Mouse (Mus musculus): ENCODE data around the gene Cnnm2. TPM values are rescaled to one million over a fixed set of nuclear protein-coding genes. Genes with fewer than 3 reads are reported as not detected.

Cnnm2 gene
- polyA plus RNA-seq, 1 experiment: not detected

DNA sequence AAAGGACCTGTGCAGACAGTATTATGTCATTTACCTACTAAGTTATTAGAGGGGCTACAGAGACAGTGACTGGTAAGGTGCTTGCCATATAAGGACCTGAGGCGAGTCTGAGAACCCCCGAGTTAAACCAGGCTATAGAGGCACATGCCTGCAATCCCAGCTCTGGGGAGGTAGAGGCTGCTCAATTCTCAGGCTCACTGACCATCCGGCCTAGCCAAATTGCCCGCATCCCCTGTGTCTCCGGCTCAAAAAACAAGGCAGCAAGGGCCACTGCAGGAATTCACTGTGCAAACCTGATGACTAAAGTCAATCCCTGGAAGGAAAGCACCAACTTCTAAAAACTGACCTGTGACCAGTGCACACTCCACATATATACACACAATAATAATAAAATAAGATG, 142.0 kb downstream of the Cnnm2 start:
- Histone ChIP-seq H3K4me3 (ENCODE audit: insufficient read depth, low read depth, low read length) (no peak overlapping the region), H3K27ac (ENCODE audit: insufficient read depth, low read depth, low read length) (no peak overlapping the region), H3K4me1 (ENCODE audit: control insufficient read depth, insufficient read depth, low read length) (peaks cover 10% of the 10 kb centered on the region; the same call in 1 of the 2 replicates)
- TF ChIP-seq POLR2A (IDR thresholded peaks at IDR 0.05; ENCODE audit: insufficient read depth, low read depth, low read length) (no peak), CTCF (IDR thresholded peaks at IDR 0.05; ENCODE audit: insufficient read depth, low read depth, low read length) (no peak)
- WGBS: 92% methylated on average over 5 of the region's 5 CpGs

DNA sequence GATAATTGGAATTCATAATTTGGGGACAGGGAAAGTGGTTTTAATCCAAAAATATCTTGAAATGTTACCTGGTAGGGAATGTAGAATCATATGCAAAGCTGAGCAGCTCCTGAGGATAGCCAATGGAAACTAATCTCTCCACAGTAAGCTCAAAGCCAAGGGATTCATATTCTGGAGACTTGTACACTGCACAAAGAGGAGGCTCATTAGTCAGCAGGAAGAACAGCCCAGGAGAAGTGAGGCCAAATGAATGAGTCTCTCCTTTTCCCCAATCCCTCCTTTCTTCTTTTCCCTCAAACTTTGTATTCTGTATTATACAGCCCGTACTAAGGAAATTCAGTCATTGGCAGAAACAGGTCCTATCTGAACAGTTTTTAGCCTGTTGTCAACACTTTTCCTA, 143.5 kb downstream of the Cnnm2 start:
- H3K4me1 ChIP-seq (ENCODE audit: control insufficient read depth, insufficient read depth, low read length): peaks cover 5% of the 10 kb centered on the region; the same call in 1 of the 2 replicates
- WGBS: 62% methylated on average over 1 of the region's 1 CpGs
- no peak overlapping the region for H3K4me3 ChIP-seq (ENCODE audit: insufficient read depth, low read depth, low read length)
- TF ChIP-seq CTCF (IDR thresholded peaks at IDR 0.05; ENCODE audit: insufficient read depth, low read depth, low read length) (no peak), POLR2A (IDR thresholded peaks at IDR 0.05; ENCODE audit: insufficient read depth, low read depth, low read length) (no peak)
- no peak overlapping the region for H3K27ac ChIP-seq (ENCODE audit: insufficient read depth, low read depth, low read length)

GRCm38 (mm10) chr19:46905383-46905782, 144.0 kb downstream of the Cnnm2 start:
- no peak for TF ChIP-seq POLR2A (IDR thresholded peaks at IDR 0.05; ENCODE audit: insufficient read depth, low read depth, low read length)
- no peak for TF ChIP-seq CTCF (IDR thresholded peaks at IDR 0.05; ENCODE audit: insufficient read depth, low read depth, low read length)
- no peak overlapping the region for H3K27ac ChIP-seq (ENCODE audit: insufficient read depth, low read depth, low read length)

DNA sequence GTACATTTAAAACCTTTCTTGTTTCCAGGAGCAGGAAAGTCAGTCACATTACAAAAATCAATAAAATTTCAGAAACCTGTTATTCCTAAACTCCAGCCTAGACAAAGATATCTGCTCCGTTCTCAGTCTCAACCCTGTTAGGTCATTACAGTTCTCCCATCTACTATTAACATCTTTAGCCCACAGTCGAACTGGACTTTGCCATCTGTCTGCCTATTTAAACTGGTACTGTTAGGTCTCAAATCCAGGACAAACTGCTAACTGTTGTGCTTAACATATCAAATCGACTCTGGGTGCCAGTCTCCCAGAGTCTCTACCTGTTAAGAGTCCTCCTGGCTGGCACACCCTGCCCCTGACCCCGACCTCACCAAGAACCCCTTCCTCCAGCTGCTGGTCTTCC, 144.6 kb downstream of the Cnnm2 start:
- peaks cover 7% of the 10 kb centered on the region for H3K4me1 ChIP-seq (ENCODE audit: control insufficient read depth, insufficient read depth, low read length)
- TF ChIP-seq CTCF (IDR thresholded peaks at IDR 0.05; ENCODE audit: insufficient read depth, low read depth, low read length): no peak
- TF ChIP-seq POLR2A (IDR thresholded peaks at IDR 0.05; ENCODE audit: insufficient read depth, low read depth, low read length): no peak
- 87% methylated on average over 4 of the region's 4 CpGs for WGBS
- no peak overlapping the region for H3K27ac ChIP-seq (ENCODE audit: insufficient read depth, low read depth, low read length)
- no peak overlapping the region for H3K4me3 ChIP-seq (ENCODE audit: insufficient read depth, low read depth, low read length)

More at GRCm38 (mm10) chr19:46905383-46905782, 144.0 kb downstream of the Cnnm2 start:
- no peak overlapping the region for H3K4me3 ChIP-seq (ENCODE audit: insufficient read depth, low read depth, low read length)
- H3K4me1 ChIP-seq (ENCODE audit: control insufficient read depth, insufficient read depth, low read length): peaks cover 5% of the 10 kb centered on the region; the same call in 1 of the 2 replicates

GRCm38 (mm10) chr19:46908207-46908606, 146.8 kb downstream of the Cnnm2 start:
- Histone ChIP-seq H3K4me1 (ENCODE audit: control insufficient read depth, insufficient read depth, low read length) (peaks cover 7% of the 10 kb centered on the region), H3K27ac (ENCODE audit: insufficient read depth, low read depth, low read length) (peak overlapping the region; percentile 69), H3K4me3 (ENCODE audit: insufficient read depth, low read depth, low read length) (no peak overlapping the region)
- TF ChIP-seq POLR2A (IDR thresholded peaks at IDR 0.05; ENCODE audit: insufficient read depth, low read depth, low read length) (no peak), CTCF (IDR thresholded peaks at IDR 0.05; ENCODE audit: insufficient read depth, low read depth, low read length) (no peak)
- WGBS: 62% methylated on average over 5 of the region's 5 CpGs

GRCm38 (mm10) chr19:46908977-46909376, 147.6 kb downstream of the Cnnm2 start:
- H3K4me3 ChIP-seq (ENCODE audit: insufficient read depth, low read depth, low read length): no peak overlapping the region
- TF ChIP-seq CTCF (IDR thresholded peaks at IDR 0.05; ENCODE audit: insufficient read depth, low read depth, low read length): no peak
- no peak for TF ChIP-seq POLR2A (IDR thresholded peaks at IDR 0.05; ENCODE audit: insufficient read depth, low read depth, low read length)
- peak overlapping the region; percentile 74 for H3K27ac ChIP-seq (ENCODE audit: insufficient read depth, low read depth, low read length)
- peaks cover 5% of the 10 kb centered on the region for H3K4me1 ChIP-seq (ENCODE audit: control insufficient read depth, insufficient read depth, low read length)
- WGBS: 14% methylated on average over 4 of the region's 4 CpGs

DNA sequence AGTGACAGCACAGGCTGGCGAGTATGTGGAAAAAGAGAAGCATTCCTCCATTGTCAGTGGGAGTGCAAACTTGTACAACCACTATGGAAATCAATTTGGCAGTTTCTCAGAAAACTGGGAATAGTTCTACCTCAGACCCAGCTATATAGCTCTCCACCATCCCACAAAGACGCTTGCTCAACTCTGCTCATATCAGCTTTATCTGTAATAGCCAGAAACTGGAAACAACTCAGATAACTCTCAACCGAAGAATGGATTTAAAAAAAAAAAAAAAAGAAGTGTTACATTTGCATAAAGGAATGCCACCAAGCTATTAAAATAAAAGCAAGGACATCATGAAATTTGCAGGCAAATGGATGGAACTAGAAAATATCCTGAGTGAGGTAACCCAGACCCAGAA, 150.1 kb downstream of the Cnnm2 start:
- no peak overlapping the region for H3K4me3 ChIP-seq (ENCODE audit: insufficient read depth, low read depth, low read length)
- WGBS: 89% methylated on average over 3 of the region's 3 CpGs
- TF ChIP-seq POLR2A (IDR thresholded peaks at IDR 0.05; ENCODE audit: insufficient read depth, low read depth, low read length) (no peak), CTCF (IDR thresholded peaks at IDR 0.05; ENCODE audit: insufficient read depth, low read depth, low read length) (no peak)
- H3K4me1 ChIP-seq (ENCODE audit: control insufficient read depth, insufficient read depth, low read length): peaks cover 4% of the 10 kb centered on the region
- no peak overlapping the region for H3K27ac ChIP-seq (ENCODE audit: insufficient read depth, low read depth, low read length)

DNA sequence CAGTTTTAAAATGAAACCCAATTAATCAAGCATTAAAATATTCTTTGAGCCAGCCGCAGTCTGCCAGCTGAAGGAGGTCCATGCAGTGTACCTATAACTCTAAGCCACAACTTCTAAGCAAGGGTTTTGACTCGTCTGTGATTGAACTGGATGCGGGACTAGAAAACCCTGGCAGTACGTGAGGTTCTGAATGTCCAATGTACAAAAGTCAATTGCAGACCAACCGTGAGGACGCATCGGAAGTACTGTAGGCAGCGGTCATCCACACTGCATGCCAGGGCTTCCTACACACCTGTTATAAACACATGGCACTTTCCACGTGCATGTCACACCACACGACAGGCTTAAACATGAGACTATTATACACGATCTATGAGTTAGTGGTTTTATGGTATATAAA, 152.2 kb downstream of the Cnnm2 start:
- WGBS: 95% methylated on average over 11 of the region's 11 CpGs
- H3K4me1 ChIP-seq (ENCODE audit: control insufficient read depth, insufficient read depth, low read length): peaks cover 4% of the 10 kb centered on the region
- H3K27ac ChIP-seq (ENCODE audit: insufficient read depth, low read depth, low read length): no peak overlapping the region
- H3K4me3 ChIP-seq (ENCODE audit: insufficient read depth, low read depth, low read length): no peak overlapping the region
- no peak for TF ChIP-seq POLR2A (IDR thresholded peaks at IDR 0.05; ENCODE audit: insufficient read depth, low read depth, low read length)

DNA sequence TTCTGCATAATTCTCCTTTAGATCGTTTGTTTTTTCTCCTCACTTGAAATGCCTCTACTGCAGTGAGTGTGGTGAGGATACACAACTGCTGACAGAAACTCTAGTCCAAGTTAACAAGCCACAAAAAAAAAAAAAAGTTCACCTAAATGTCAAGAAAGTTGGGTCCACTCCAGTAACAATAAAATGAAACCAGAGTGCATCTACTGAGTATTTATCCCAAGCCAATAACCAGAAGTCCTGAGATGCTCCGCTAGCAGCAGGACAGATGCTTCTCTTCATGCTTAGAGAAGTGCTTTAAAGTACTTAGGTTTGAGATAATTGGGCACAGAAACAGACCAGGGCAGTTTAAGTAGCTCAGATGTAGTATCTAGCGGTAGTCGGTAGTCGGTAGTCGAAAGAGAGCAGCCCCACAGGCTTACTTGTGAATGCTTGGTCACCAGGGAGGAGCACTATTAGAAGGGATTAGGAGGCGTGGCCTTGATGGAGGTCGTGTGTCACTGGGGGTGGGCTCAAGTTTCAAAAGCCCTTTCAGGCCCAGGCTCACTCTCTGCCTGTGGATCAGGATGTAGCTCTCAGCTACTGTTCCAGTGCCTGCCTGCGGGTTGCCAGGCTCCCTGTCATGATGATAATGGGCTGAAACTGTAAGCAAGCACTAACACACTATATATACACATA, 154.1 kb downstream of the Cnnm2 start:
- no peak overlapping the region for H3K4me3 ChIP-seq (ENCODE audit: insufficient read depth, low read depth, low read length)
- no peak overlapping the region for H3K27ac ChIP-seq (ENCODE audit: insufficient read depth, low read depth, low read length)
- 57% methylated on average over 9 of the region's 9 CpGs for WGBS
- H3K4me1 ChIP-seq (ENCODE audit: control insufficient read depth, insufficient read depth, low read length): peaks cover 4% of the 10 kb centered on the region
- TF ChIP-seq CTCF (IDR thresholded peaks at IDR 0.05; ENCODE audit: insufficient read depth, low read depth, low read length) (no peak), POLR2A (IDR thresholded peaks at IDR 0.05; ENCODE audit: insufficient read depth, low read depth, low read length) (no peak)

Data from olfactory bulb, adult 2 months (tissue).